Mouse (Mus musculus) c-Kit-positive CD71-negative TER-119-negative erythroid progenitor cells, embryonic 14.5 days (primary cell): ENCODE results near the gene Dlx1.
A peak's percentile ranks its signal among the peaks of the same experiment; 100 is the strongest.

Source experiments
- DNase-seq: peaks from one replicate; pipeline ENCODE4 v3.0.0-alpha.2; 2013; ENCODE audit warnings: low read depth

Dlx1 gene

GRCm38 (mm10) chr2:71528714-71529510 lies 999 bp downstream of the Dlx1 start:
- no peak for DNase-seq

DNA sequence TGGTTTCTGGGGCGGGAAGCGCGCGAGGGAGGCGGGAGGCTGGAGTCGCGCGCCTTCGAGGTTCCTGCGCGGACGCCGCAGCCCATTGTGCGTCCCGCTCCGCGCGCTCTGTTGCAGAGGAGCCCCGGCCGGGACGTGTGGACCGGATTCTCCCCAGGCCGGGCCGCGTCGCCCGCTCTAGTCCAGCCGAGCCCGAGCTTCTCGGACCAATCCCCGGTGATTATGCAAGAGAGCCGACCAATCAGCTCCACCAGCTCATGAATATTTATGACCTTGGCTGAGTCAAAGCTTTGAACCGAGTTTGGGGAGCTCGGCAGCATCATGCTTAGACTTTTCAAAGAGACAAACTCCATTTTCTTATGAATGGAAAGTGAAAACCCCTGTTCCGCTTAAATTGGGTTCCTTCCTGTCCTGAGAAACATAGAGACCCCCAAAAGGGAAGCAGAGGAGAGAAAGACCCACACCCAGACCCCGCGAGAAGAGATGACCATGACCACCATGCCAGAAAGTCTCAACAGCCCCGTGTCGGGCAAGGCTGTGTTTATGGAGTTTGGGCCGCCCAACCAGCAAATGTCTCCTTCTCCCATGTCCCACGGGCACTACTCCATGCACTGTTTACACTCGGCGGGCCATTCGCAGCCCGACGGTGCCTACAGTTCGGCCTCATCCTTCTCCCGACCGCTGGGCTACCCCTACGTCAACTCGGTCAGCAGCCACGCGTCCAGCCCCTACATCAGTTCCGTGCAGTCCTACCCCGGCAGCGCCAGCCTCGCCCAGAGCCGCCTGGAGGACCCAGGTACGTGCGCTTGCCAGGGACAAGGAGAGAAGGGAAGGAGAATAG lies 1.8 kb downstream of the Dlx1 start:
- peak; percentile 71 for DNase-seq

- DNase-seq = no peak
Observed at GRCm38 (mm10) chr2:71530391-71531123, 2.6 kb downstream of the Dlx1 start.

GRCm38 (mm10) chr2:71531124-71531590 lies 3.2 kb downstream of the Dlx1 start:
- no peak for DNase-seq

DNA sequence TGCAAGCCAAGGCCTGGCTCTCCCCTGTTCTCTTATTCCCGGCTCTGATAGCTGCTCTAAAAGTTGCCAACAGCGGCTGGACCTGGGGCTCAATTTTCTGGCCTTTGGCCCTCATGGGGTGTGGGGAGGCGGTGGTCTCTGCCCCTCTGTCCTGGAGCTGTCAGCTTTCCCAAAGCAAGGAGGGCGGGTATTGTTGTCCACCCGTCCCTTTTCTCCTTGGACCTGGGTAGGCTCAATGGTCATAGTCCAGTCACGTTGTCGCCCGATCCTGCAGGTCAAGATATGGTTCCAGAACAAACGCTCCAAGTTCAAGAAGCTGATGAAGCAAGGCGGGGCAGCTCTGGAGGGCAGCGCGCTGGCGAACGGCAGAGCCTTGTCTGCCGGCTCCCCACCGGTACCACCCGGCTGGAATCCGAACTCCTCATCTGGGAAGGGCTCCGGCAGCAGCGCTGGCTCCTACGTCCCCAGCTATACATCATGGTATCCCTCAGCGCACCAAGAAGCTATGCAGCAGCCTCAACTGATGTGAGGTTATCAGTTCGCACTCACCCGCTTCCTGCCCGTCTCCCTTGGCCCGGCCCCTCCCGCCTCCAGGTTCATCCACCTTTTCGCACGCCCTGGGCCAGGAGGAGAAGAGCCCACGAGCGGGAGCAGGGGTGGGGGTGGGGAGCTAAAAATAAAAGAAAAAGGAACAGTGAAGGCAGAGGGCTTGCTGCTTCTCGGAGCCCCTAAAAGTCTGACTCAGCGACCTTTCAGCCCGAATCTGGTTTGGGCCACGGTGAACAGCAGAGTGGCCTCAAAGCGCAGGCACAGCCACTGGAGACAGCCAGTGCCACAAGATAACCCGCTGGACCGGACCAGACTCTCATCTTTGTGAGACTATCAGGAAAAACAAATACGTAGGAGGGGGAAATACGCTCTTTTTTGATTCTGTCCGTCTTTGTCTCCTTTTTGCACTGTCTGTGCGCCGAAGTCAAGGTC lies 4.4 kb downstream of the Dlx1 start:
- no peak for DNase-seq

DNA sequence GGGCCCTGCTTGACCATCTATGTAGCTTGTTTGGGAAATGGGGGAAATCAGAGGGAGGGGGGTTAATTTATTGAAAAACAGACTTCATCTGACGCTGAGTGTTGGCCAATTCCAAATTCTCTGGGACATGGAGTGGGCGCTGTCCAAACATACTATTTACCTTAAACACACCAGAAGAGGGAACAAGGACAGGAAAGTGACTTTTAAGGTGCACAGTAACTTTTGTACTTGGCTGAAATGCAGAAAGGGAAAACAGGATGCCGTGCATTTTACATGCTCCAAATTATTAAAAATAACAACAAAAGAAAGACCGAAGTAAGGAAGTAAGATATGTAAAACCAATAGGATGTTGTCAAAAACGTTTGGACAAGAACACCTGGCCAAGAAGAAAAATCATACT lies 5.2 kb downstream of the Dlx1 start:
- DNase-seq = no peak

DNA sequence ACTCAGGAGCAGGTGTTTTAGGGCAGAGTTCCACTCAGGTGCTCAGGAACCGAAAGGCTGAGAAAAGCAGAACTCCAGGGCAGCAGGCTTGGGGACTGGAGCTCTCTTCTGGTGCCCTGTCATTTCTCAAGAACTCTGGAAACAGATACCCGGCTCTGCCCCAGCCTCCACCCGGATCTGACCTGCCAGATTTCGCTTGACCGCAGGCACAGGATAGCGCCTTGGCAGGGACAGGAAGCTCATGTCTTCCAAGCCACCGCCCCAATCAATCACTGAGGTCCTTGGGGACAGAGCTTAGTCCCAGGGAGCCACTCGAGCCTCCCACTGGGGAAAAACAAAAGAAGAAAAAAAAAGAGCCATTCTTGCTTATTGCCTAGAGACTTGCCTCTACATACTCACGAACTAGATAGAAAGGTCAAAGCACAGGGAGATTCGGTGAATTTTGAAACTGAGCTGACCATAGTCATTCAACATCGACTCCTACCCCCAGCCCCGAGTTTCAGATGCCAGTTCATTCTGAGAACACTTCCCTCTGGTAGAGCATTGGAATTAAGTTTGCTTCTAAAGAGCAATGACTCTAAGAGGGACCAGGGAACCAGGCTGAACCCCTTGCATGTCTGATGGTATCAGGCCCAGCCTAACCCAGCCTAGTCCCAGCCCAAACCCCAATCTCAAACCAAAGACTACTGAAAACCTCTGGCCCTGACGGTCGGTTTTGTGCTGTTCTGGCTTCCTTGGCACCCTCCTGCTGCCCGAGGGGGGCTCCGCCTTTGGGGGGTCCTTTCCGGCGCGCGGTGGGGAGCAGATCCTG lies 6.5 kb downstream of the Dlx1 start:
- no peak for DNase-seq

DNA sequence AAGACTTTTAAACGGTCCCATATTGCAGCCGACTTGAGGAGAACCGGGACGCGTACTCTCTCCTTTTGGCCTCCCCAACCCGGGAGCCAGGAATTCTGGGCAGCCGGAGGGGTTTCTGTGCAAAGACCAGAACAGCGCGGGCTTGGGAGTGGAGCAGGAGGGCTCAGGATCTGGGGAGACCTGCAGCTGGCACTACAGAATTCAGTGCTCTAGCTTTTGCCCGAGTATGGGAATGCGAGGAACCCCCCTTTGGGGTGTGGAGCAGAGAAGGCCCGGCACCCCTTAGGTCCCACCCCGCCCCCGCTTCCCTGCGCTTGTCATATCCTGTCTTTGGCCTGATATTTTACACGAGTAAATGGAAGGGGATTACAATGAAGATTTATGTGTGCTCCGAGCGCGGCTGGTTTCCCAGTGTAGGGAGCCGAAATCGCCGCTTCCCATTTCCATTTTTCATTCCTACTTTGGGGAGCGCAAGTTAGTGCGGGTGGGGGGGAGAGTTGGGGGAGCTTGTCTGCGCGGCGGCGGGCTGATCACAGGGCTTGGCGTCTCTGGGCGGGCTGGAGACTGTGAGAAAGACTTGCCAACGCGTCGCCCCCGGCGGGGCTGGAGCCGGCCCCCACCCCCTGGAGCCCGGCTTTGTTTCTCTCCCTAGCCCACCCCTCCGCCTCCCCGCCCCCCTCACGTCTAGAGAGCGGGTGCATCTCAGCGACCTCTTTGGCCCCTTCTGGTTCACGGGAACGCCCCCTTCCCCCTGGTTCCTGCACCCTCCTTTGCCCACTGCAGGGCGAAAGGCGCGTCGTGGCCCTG lies 12.9 kb downstream of the Dlx1 start:
- DNase-seq = no peak

DNA sequence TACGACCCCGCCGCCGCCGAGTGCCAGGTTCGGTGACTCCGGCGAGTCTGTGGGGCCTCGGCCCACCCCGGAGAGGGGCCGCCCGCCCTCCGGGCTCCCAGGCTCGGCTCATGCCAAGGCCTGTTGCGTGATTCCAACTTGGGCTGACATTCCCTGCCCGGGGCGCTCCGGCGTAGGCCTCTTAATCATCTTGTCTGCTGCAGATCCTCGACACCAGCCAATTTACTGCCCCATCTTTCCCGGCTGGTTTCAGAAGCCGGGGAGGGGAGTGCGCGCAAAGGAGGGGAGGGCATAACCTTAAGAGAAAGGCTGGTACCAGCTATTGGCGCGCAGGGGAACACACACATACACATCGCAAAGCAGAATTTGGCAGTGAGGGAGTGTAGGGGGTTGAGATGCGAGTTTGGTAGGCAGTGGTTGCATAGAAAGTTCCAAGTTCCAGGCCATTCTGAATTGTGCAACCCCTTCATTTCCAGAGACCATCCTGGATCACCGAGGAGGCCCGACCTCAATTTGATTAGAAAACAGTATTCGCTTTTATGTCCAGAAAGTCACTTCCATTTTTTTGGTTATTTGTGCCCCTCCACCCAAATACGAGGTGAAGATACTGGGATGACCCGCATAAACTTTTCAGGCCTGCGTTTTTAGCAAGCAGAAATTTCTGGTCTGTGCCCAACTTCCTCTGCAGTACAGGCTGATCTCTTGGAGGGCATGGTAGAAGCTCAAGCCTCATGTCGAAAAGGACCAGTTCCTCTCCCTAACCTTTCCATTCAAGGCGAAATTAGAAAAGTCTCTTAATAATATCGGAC lies 13.7 kb downstream of the Dlx1 start:
- no peak for DNase-seq

- DNase-seq = no peak
Observed at GRCm38 (mm10) chr2:71542227-71542815, 14.4 kb downstream of the Dlx1 start.

GRCm38 (mm10) chr2:71542816-71543301 lies 14.9 kb downstream of the Dlx1 start:
- DNase-seq = no peak

DNA sequence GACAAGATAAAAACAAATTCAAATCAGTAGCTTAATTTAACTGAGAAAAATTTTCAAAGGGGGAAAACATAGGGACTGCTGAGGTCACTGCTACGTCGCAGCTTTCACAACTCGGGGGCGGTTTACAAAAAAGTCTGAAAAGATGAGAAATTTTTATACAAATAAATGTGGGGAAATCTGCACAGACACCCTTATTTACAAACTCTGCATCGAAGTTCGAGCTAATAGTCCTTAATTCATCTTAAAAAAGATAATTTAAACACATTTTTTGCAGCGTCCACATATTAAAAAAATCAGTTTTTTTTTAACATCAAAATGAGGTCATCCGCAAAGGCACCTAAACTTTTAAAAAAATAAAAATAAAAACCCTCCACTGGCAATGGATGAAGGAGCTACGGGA lies 15.6 kb downstream of the Dlx1 start:
- no peak for DNase-seq

DNA sequence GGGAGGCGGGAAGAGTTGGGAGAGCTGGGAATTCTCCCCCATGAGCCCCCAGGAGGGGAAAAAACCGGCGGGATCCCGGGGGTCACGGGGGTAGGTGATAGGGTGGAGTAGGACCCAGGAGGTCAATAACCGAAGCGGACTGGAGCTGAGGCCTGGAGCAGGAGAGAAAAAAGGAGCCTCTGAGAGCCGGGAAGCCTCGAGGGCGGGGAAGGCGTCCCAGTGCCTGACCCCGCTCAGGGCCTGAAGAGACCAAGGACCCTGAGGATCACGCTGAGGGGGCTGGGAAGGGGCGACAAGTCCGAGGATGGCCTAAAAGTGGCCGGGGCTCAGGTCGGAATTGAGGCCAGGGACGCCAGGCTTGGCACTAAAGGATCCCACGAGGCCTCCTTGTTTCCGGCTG lies 16.0 kb downstream of the Dlx1 start:
- DNase-seq = no peak

DNA sequence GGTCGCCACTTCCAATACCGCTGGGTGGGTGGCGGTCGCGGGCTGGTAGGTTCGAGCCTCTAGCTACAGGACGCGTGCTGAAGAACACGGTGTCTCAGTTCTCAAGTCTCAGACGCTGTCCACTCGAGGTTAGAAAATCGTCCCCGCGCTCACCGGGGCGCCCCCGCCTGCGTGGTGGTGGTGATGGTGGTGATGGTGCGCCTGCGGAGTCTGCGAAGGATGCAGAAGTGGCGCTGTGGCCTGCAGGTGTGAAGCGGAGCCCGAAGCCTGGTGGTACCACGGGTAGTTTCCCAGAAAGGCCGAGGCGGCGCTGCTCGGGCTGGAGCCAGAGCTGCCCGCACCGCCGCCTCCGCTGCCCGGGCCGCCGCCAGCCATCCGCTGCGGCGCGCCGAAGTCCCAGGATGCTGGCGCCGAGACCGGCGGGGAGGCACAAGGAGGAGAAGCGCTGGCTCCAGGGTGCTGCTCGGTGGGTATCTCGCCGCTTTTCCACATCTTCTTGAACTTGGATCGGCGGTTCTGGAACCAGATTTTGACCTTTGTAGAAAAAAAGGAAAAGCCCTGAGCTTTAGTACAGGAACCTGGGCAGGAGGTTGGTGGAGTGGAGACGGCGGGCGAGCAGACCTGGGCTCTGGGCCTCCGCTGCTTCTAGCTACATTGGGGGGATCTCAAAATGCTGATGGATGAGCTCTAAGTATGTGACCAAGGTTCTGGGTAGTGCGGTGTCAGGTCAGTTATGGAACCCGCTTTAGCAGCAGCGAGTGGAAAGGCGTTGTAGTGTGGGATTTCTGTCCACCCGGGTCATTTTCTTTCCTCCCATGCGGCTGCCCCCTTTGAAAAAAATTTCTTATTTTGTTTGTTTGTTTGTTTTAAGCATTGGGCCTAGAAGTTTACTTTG lies 16.7 kb downstream of the Dlx1 start:
- DNase-seq = no peak

- no peak for DNase-seq
Observed at GRCm38 (mm10) chr2:71545401-71545881, 17.5 kb downstream of the Dlx1 start.

DNA sequence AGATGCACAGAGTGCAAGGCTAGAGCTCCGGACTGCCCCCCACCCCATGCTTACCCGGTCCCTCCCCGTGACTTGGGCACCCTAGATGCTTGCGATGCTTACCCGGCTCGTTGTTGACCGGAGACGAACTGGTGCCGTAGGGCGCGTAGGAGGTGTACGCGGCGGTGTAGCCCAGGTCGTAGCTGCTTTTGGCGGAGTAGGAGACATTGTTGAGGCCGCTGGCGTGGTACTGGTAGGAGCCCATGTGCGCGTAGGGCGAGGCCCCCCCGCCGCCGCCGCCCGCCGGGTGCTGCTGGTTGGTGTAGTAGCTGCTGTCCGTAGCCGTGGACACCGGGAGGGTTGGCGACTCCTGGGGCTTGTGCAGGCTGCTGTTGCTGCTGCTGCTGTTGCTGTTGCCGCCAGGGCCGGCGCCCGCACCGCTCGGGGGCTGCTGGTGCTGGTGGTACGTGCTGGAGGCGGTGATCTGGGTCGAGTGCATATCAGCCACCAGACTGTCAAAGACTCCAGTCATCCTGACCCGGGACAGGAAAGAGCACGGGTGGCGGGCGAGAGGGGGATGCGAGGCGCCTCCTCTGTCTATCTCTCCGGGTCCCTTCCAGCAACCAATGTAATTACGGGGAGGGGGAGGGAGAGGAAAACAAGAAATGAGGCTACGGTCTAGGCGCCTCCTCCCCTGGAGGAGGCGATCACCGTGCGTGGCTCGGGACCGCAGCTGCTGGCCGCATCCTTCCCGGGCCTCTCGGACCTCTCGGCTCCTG lies 18.1 kb downstream of the Dlx1 start:
- DNase-seq = no peak
